Mouse (Mus musculus) neural tube, embryonic 14.5 days (tissue): ENCODE data around the gene Man2a2. TPM values are rescaled to one million over a fixed set of nuclear protein-coding genes. Genes with fewer than 3 reads are reported as not detected.
A peak's percentile ranks its signal among the peaks of the same experiment; 100 is the strongest.

Experiments
- ATAC-seq: fragments of 200-750 bp; cut with Nextera tagmentation; 2 replicates; pipeline ENCODE4 v1.8.0; 2017; ENCODE audit warnings: low read depth, mild to moderate bottlenecking, moderate TSS enrichment, moderate library complexity
- H3K27ac ChIP-seq: fragments of 300-500 bp; sonication (generic); 2 replicates; pipeline ENCODE4 v1.5.1; 2014; ENCODE audit warnings: low read depth, mild to moderate bottlenecking, control low read depth, low read length, moderate library complexity, mixed read lengths
- H3K27me3 ChIP-seq: fragments of 300-500 bp; sonication (generic); 2 replicates; pipeline ENCODE4 v1.6.1; 2014; ENCODE audit warnings: low read length; ENCODE audit not compliant: control insufficient read depth, insufficient read depth
- H3K36me3 ChIP-seq: fragments of 300-500 bp; sonication (generic); 2 replicates; pipeline ENCODE4 v1.6.1; 2014; ENCODE audit warnings: low read length, mixed read lengths; ENCODE audit not compliant: control insufficient read depth, insufficient read depth
- H3K4me1 ChIP-seq: fragments of 300-500 bp; sonication (generic); 2 replicates; pipeline ENCODE4 v1.6.1; 2014; ENCODE audit warnings: low read length; ENCODE audit not compliant: control insufficient read depth, insufficient read depth
- H3K4me2 ChIP-seq: fragments of 300-500 bp; sonication (generic); 2 replicates; pipeline ENCODE4 v1.6.1; 2014; ENCODE audit warnings: mild to moderate bottlenecking, low read depth, low read length, control low read depth
- H3K4me3 ChIP-seq: fragments of 300-500 bp; sonication (generic); 2 replicates; pipeline ENCODE4 v1.5.1; 2014; ENCODE audit warnings: low read depth, low read length, control low read depth, mixed read lengths
- H3K9ac ChIP-seq: fragments of 300-500 bp; sonication (generic); replicated peaks from 2 replicates; pipeline ENCODE4 v1.6.1; 2014; ENCODE audit warnings: low read depth, mild to moderate bottlenecking, control low read depth, low read length, mixed read lengths
- H3K9me3 ChIP-seq: fragments of 300-500 bp; sonication (generic); 2 replicates; pipeline ENCODE4 v1.6.1; 2016; ENCODE audit warnings: low read length; ENCODE audit not compliant: control insufficient read depth
- WGBS: fragments of 180-500 bp; shearing (Covaris S2); extraction: QIAGEN DNeasy Blood & Tissue Kit; methylation state at CpG from one replicate; pipeline ENCODE4 v1.1.7; 2014; 5-methylcytosine and 5-hydroxymethylcytosine counted together
- polyA plus RNA-seq: library from polyadenylated mRNA; unstranded; fragments of >200 nt; fragmentation: Nextera tagmentation; extraction: Ambion mirVana; gene quantifications from 2 replicates; pipeline ENCODE4 v1.2.1, GENCODE M21; 2014

Man2a2 gene
- polyA plus RNA-seq, 1 experiment from 2014 or later, result 22.9 TPM

DNA sequence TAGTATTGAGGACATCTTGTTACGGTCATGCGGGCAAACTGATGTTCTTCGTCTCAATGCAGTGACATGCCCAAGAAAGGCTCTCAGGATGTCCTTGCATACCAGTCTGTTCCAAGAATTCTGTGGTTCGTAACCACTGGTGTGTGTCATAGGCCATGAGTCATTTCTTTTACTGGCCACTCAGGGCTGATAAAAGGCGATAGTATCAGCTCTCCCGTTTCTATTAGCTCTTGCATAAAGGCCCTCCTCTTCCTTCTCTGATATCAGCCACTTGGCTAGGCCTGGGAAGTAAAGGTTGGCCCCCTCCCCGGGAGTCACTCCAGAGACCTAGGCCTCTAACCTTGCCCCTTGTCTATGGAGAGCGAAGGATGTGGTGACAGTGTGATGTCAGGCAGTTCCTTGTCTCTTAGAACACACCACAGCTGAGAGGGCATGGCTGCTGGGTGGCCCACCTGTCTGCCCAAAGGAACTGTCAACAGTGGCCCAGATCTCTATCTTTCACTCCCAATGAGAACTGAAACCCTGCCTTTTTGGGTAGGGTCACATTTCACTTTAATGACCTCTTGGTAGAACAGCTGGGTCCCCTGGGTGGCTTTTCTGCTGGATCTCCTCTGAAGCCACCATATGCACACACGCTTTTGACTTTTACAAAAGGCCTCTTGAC, 4.3 kb upstream of the Man2a2 start:
- Histone ChIP-seq H3K36me3 (no peaks in the 10 kb centered on the region), H3K9me3 (no peaks in the 10 kb centered on the region), H3K9ac (no peak overlapping the region), H3K4me2 (no peak overlapping the region), H3K4me1 (no peaks in the 10 kb centered on the region), H3K27me3 (no peaks in the 10 kb centered on the region), H3K4me3 (no peak overlapping the region), H3K27ac (no peak overlapping the region)
- 76% methylated on average over 9 of the region's 9 CpGs for WGBS
- ATAC-seq, result no peak

DNA sequence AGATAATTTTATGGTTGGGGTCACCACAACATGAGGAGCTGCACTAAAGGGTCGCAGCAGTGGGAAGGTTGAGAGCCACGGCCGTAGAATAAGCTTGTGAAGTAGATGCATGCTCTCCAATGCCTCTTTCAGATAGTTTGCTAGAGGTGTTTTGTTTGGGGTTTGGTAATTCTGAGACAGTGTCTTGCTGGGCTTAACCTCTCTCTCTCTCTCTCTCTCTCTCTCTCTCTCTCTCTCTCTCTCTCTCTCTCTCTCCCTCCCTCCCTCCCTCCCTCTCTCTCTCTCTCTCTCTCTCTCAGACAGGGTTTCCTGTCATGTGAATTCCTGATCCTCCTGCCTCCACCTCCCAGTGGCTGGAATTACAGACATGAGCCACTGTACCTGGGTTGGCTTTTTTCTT, 3.6 kb upstream of the Man2a2 start:
- no peak overlapping the region for H3K4me3 ChIP-seq
- H3K4me2 ChIP-seq, result no peak overlapping the region
- 84% methylated on average over 3 of the region's 3 CpGs for WGBS
- peaks cover 5% of the 10 kb centered on the region; the same call in 1 of the 2 replicates for H3K4me1 ChIP-seq
- H3K27ac ChIP-seq, result no peak overlapping the region
- no peak overlapping the region for H3K9ac ChIP-seq
- no peaks in the 10 kb centered on the region for H3K36me3 ChIP-seq
- ATAC-seq, result no peak
- H3K9me3 ChIP-seq, result no peaks in the 10 kb centered on the region
- no peaks in the 10 kb centered on the region for H3K27me3 ChIP-seq

DNA sequence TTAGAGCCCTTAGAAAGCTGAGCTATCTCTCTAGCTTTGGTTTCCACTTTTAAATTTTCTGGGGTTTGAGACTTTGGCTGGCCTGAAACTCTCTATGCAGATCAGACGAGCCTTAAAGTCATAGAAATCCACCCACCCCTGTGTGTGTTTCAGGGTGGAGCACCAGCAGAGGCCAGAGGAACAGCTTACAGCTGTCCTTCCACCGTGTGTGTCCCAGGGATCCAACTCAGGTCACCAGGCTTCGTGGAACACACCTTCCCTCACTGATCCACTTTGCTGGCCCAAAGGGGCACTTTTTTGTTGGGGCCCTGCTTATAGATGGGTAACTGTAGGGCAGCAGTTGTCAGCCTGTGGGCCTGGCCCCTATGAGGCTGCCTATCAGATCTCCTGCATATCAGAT, 3.1 kb upstream of the Man2a2 start:
- Histone ChIP-seq H3K27me3 (no peaks in the 10 kb centered on the region), H3K36me3 (no peaks in the 10 kb centered on the region), H3K4me3 (no peak overlapping the region), H3K9me3 (no peaks in the 10 kb centered on the region), H3K27ac (no peak overlapping the region), H3K4me1 (peaks cover 10% of the 10 kb centered on the region), H3K4me2 (no peak overlapping the region), H3K9ac (no peak overlapping the region)
- WGBS, result 49% methylated on average over 3 of the region's 3 CpGs
- ATAC-seq, result no peak

DNA sequence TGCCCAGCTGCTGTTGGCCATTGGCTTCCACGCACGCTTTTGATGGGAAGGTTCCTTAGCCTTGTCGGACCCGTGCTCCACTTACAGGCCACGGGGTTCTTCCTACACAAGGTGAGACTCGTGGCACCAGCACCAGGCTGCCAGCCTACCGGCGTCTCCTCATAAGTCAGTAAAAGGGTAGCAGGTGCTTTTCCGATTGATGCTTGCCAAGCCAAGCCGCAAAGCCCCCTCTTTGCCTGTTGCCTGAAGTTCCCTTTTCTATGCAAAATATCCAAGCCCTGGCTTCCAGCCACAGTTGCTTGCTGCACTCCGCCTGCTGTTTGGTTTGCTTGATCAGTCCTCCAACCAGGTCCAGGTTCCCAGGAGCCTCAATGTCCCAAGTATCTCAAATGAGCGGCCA, 2.7 kb upstream of the Man2a2 start:
- Histone ChIP-seq H3K27me3 (no peaks in the 10 kb centered on the region), H3K9ac (no peak overlapping the region), H3K4me3 (no peak overlapping the region), H3K36me3 (no peaks in the 10 kb centered on the region), H3K4me2 (no peak overlapping the region), H3K9me3 (no peaks in the 10 kb centered on the region), H3K4me1 (peaks cover 14% of the 10 kb centered on the region), H3K27ac (no peak overlapping the region)
- 79% methylated on average over 12 of the region's 12 CpGs for WGBS
- ATAC-seq, result no peak

DNA sequence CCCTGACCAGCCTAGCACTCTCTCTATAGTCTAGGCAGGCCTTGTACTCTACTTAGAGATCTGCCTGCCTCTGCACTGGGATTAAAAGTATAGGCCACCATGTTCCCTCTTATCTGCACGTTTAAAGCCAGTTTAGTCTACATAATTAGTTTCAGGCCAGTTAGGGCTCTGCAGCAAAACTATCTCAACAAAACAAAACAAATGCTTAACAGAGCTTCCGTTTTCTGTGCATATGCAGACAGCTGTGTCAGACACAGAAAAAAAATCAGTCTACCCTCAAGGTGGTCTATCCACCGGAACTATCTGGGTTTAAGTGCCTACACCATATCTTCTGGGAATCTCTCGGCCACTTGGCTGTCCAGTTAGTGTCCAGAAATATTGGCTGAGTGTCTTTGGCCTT, 2.2 kb upstream of the Man2a2 start:
- Histone ChIP-seq H3K4me3 (no peak overlapping the region), H3K27me3 (no peaks in the 10 kb centered on the region), H3K9me3 (no peaks in the 10 kb centered on the region), H3K9ac (no peak overlapping the region), H3K4me1 (peaks cover 15% of the 10 kb centered on the region), H3K36me3 (peaks cover 4% of the 10 kb centered on the region; the same call in 1 of the 2 replicates), H3K4me2 (no peak overlapping the region), H3K27ac (no peak overlapping the region)
- no peak for ATAC-seq
- WGBS, result 91% methylated on average over 4 of the region's 4 CpGs

DNA sequence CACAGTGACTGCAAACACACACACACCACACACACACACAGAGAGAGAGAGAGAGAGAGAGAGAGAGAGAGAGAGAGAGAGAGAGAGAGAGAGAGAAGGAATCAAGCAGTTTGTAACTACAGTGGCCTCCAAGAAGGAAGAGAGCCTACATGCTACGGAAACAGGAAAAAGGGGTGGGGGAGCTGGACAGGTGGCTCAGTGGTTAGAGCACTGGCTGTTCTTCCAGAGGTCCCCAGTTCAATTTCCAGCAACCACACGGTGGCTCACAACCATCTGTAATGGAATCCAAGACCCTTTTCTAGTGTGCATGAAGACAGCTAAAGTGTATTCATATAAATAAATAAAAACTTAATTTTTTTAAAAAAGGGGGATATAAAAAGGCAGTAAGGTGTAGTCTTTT, 1.5 kb upstream of the Man2a2 start:
- H3K4me2 ChIP-seq, result no peak overlapping the region
- peaks cover 15% of the 10 kb centered on the region for H3K4me1 ChIP-seq
- H3K27me3 ChIP-seq, result no peaks in the 10 kb centered on the region
- H3K4me3 ChIP-seq, result no peak overlapping the region
- no peaks in the 10 kb centered on the region for H3K9me3 ChIP-seq
- WGBS, result 68% methylated on average over 2 of the region's 2 CpGs
- peaks cover 10% of the 10 kb centered on the region; the same call in 1 of the 2 replicates for H3K36me3 ChIP-seq
- ATAC-seq, result no peak
- H3K27ac ChIP-seq, result no peak overlapping the region
- no peak overlapping the region for H3K9ac ChIP-seq

DNA sequence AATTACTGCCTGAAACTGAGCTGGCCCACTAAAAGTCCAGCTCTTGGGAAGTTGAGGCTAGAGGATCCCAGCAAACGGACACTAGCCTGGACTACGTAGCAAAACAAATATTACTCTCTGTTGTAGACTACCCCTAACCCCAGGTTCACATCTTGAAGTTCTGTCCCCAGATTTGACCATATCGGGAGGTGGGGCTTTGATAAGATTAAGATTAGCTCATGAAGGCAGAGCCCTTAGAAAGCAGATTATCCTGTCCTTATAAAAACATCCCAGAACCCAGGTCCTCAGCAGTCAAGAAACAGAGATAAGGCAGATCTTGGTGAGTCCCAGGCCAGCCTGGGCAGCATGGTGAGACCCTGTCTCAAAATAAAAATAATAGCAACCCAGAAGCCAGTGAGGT, 991 bp upstream of the Man2a2 start:
- no peaks in the 10 kb centered on the region for H3K9me3 ChIP-seq
- no peak overlapping the region for H3K4me3 ChIP-seq
- no peaks in the 10 kb centered on the region for H3K27me3 ChIP-seq
- WGBS, result 83% methylated on average over 3 of the region's 3 CpGs
- ATAC-seq, result no peak
- peaks cover 15% of the 10 kb centered on the region for H3K4me1 ChIP-seq
- H3K9ac ChIP-seq, result no peak overlapping the region
- peaks cover 13% of the 10 kb centered on the region; the same call in 1 of the 2 replicates for H3K36me3 ChIP-seq
- no peak overlapping the region for H3K27ac ChIP-seq
- no peak overlapping the region for H3K4me2 ChIP-seq

DNA sequence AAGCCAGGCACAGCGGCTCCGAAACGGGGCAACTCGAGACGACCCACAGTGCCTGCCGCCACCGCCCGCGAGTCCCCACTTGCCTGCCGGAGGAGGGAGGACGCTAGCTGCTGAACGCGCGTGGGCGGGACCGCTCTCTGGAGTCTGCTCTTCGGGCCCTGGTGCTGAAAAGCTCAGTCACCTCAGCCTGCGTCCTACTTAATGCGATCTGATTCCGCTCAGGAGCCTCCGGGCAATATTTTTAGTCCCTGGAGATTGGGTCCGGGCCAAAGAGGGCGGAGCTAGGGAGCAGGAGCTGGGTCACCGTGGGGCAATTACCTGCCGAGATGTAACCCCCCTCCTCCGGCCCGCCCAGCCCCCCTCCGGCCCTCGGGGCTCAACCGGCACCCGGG, 530 bp downstream of the Man2a2 start:
- H3K4me1 ChIP-seq, result peaks cover 15% of the 10 kb centered on the region
- under 1% methylated on average over 30 of the region's 31 CpGs for WGBS
- no peaks in the 10 kb centered on the region for H3K27me3 ChIP-seq
- peak overlapping the region; percentile 83 for H3K4me3 ChIP-seq
- peaks cover 22% of the 10 kb centered on the region for H3K36me3 ChIP-seq
- H3K27ac ChIP-seq, result peak overlapping the region; percentile 83
- ATAC-seq, result peak; percentile 62
- peak overlapping the region; percentile 70 for H3K4me2 ChIP-seq
- peak overlapping the region; percentile 90 for H3K9ac ChIP-seq
- H3K9me3 ChIP-seq, result no peaks in the 10 kb centered on the region

DNA sequence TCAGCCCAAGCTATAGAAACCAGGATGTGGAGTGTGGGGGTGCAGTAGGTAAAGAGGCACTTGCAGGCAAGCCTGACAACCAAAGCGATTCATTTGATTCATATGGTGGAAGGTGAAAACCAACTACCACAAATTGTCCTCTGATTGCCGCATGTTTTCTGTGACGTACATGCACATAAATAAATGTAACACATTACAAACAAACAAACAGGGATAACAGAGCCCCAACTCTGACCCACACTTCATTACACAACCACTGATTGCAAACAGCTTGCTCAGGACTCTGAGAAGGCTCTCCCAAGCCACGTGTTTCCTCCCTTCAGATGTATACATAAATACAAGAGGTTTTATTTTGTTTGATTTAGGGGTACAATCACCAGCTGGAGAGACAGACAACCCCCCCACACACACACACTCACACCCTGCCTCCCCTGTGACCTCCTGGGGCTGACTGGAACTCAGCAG, 1.2 kb downstream of the Man2a2 start:
- H3K27me3 ChIP-seq, result no peaks in the 10 kb centered on the region
- peak overlapping the region; percentile 83 for H3K4me3 ChIP-seq
- H3K4me2 ChIP-seq, result peak overlapping the region; percentile 70
- peak overlapping the region; percentile 83; the same call in 1 of the 2 replicates for H3K27ac ChIP-seq
- H3K9me3 ChIP-seq, result no peaks in the 10 kb centered on the region
- H3K36me3 ChIP-seq, result peaks cover 22% of the 10 kb centered on the region
- H3K9ac ChIP-seq, result peak overlapping the region; percentile 90
- ATAC-seq, result peak; percentile 1; the same call in 1 of the 2 replicates
- H3K4me1 ChIP-seq, result peaks cover 15% of the 10 kb centered on the region
- 38% methylated on average over 4 of the region's 4 CpGs for WGBS
